Mouse (Mus musculus) hindbrain, embryonic 12.5 days (tissue): ENCODE results near the gene Sclt1. TPM values are rescaled to one million over a fixed set of nuclear protein-coding genes. Genes with fewer than 3 reads are reported as not detected.

Experiments used
- ATAC-seq: fragments of 200-750 bp; cut with Nextera tagmentation; 2 replicates; pipeline ENCODE4 v1.8.0; 2017; ENCODE audit warnings: moderate TSS enrichment; ENCODE audit not compliant: low FRiP score
- H3K27ac ChIP-seq: fragments of 300-500 bp; sonication (generic); 2 replicates; pipeline ENCODE4 v1.5.1; 2016; ENCODE audit warnings: mild to moderate bottlenecking
- H3K27me3 ChIP-seq: fragments of 300-500 bp; sonication (generic); 2 replicates; pipeline ENCODE4 v1.6.1; 2016; ENCODE audit warnings: mild to moderate bottlenecking
- H3K36me3 ChIP-seq: fragments of 300-500 bp; sonication (generic); 2 replicates; pipeline ENCODE4 v1.6.1; 2016; ENCODE audit warnings: mild to moderate bottlenecking
- H3K4me1 ChIP-seq: fragments of 300-500 bp; sonication (generic); 2 replicates; pipeline ENCODE4 v1.6.1; 2016
- H3K4me2 ChIP-seq: fragments of 300-500 bp; sonication (generic); replicated peaks from 2 replicates; pipeline ENCODE4 v1.6.1; 2016; ENCODE audit warnings: mild to moderate bottlenecking
- H3K4me3 ChIP-seq: fragments of 300-500 bp; sonication (generic); 2 replicates; pipeline ENCODE4 v1.5.1; 2016; ENCODE audit warnings: mild to moderate bottlenecking
- H3K9ac ChIP-seq: fragments of 300-500 bp; sonication (generic); 2 replicates; pipeline ENCODE4 v1.6.1; 2016; ENCODE audit warnings: mild to moderate bottlenecking, moderate library complexity
- H3K9me3 ChIP-seq: fragments of 300-500 bp; sonication (generic); replicated peaks from 2 replicates; pipeline ENCODE4 v1.6.1; 2016; ENCODE audit warnings: mild to moderate bottlenecking
- WGBS: fragments of 180-500 bp; shearing (Covaris S2); methylation state at CpG from one replicate; pipeline ENCODE4 v1.1.7; 2016; 5-methylcytosine and 5-hydroxymethylcytosine counted together
- polyA plus RNA-seq: library from polyadenylated mRNA; unstranded; fragments of >200 nt; fragmentation: Nextera tagmentation; extraction: Ambion mirVana; gene quantifications from 2 replicates; pipeline ENCODE4 v1.2.1, GENCODE M21; 2016

Sclt1 gene
- polyA plus RNA-seq, 1 experiment from 2014 or later: 30.6 TPM

- H3K9ac ChIP-seq: no peak overlapping the region
- H3K4me3 ChIP-seq: no peak overlapping the region
- no peaks in the 10 kb centered on the region for H3K9me3 ChIP-seq
- no peak overlapping the region for H3K27ac ChIP-seq
- no peaks in the 10 kb centered on the region for H3K27me3 ChIP-seq
- no peak overlapping the region for H3K4me2 ChIP-seq
- peaks cover 12% of the 10 kb centered on the region; the same call in 1 of the 2 replicates for H3K4me1 ChIP-seq
- 93% methylated on average over 14 of the region's 14 CpGs for WGBS
- ATAC-seq: no peak
- peaks cover 36% of the 10 kb centered on the region for H3K36me3 ChIP-seq
Measured at GRCm38 (mm10) chr3:41591651-41592170, 150.6 kb downstream of the Sclt1 start.

GRCm38 (mm10) chr3:41590695-41591559, 151.4 kb downstream of the Sclt1 start:
- no peak for ATAC-seq
- peaks cover 30% of the 10 kb centered on the region for H3K36me3 ChIP-seq

GRCm38 (mm10) chr3:41589988-41590387, 152.3 kb downstream of the Sclt1 start:
- WGBS: 99% methylated on average over 4 of the region's 4 CpGs

More at GRCm38 (mm10) chr3:41590695-41591559, 151.4 kb downstream of the Sclt1 start:
- no peak overlapping the region for H3K9ac ChIP-seq
- H3K4me2 ChIP-seq: no peak overlapping the region
- H3K4me3 ChIP-seq: no peak overlapping the region
- H3K27me3 ChIP-seq: no peaks in the 10 kb centered on the region
- no peak overlapping the region for H3K27ac ChIP-seq
- WGBS: 89% methylated on average over 20 of the region's 20 CpGs
- peaks cover 12% of the 10 kb centered on the region; the same call in 1 of the 2 replicates for H3K4me1 ChIP-seq
- H3K9me3 ChIP-seq: no peaks in the 10 kb centered on the region

GRCm38 (mm10) chr3:41589246-41589914, 152.9 kb downstream of the Sclt1 start:
- Histone ChIP-seq H3K27ac (no peak overlapping the region), H3K9me3 (no peaks in the 10 kb centered on the region), H3K27me3 (no peaks in the 10 kb centered on the region), H3K4me2 (no peak overlapping the region), H3K4me3 (no peak overlapping the region), H3K36me3 (peaks cover 22% of the 10 kb centered on the region), H3K4me1 (peaks cover 12% of the 10 kb centered on the region; the same call in 1 of the 2 replicates), H3K9ac (no peak overlapping the region)
- no peak for ATAC-seq
- 90% methylated on average over 19 of the region's 19 CpGs for WGBS

More at GRCm38 (mm10) chr3:41589988-41590387, 152.3 kb downstream of the Sclt1 start:
- Histone ChIP-seq H3K9me3 (no peaks in the 10 kb centered on the region), H3K4me2 (no peak overlapping the region), H3K27ac (no peak overlapping the region), H3K27me3 (no peaks in the 10 kb centered on the region), H3K9ac (no peak overlapping the region), H3K36me3 (peaks cover 27% of the 10 kb centered on the region), H3K4me1 (peaks cover 12% of the 10 kb centered on the region; the same call in 1 of the 2 replicates), H3K4me3 (no peak overlapping the region)
- ATAC-seq: no peak

- WGBS: 67% methylated on average over 8 of the region's 8 CpGs
- no peak for ATAC-seq
- no peak overlapping the region for H3K27ac ChIP-seq
- peaks cover 13% of the 10 kb centered on the region; the same call in 1 of the 2 replicates for H3K36me3 ChIP-seq
- H3K27me3 ChIP-seq: no peaks in the 10 kb centered on the region
- H3K4me3 ChIP-seq: no peak overlapping the region
- peaks cover 15% of the 10 kb centered on the region for H3K4me1 ChIP-seq
- H3K4me2 ChIP-seq: no peak overlapping the region
- H3K9ac ChIP-seq: no peak overlapping the region
- no peaks in the 10 kb centered on the region for H3K9me3 ChIP-seq
Measured at GRCm38 (mm10) chr3:41588495-41588894, 153.8 kb downstream of the Sclt1 start.

GRCm38 (mm10) chr3:41587588-41587987, 154.7 kb downstream of the Sclt1 start:
- ATAC-seq: no peak
- Histone ChIP-seq H3K27me3 (no peaks in the 10 kb centered on the region), H3K36me3 (peaks cover 13% of the 10 kb centered on the region; the same call in 1 of the 2 replicates), H3K4me1 (peaks cover 18% of the 10 kb centered on the region), H3K4me3 (no peak overlapping the region), H3K4me2 (no peak overlapping the region), H3K27ac (no peak overlapping the region), H3K9me3 (no peaks in the 10 kb centered on the region), H3K9ac (no peak overlapping the region)
- 74% methylated on average over 6 of the region's 6 CpGs for WGBS

- Histone ChIP-seq H3K9ac (no peak overlapping the region), H3K27ac (no peak overlapping the region), H3K36me3 (peaks cover 12% of the 10 kb centered on the region; the same call in 1 of the 2 replicates), H3K4me2 (no peak overlapping the region), H3K9me3 (no peaks in the 10 kb centered on the region), H3K27me3 (no peaks in the 10 kb centered on the region), H3K4me3 (no peak overlapping the region), H3K4me1 (peaks cover 20% of the 10 kb centered on the region)
- no peak for ATAC-seq
- WGBS: 84% methylated on average over 7 of the region's 7 CpGs
Measured at GRCm38 (mm10) chr3:41586917-41587316, 155.4 kb downstream of the Sclt1 start.

- H3K27ac ChIP-seq: no peak overlapping the region
- ATAC-seq: no peak
- 0 out of 2 replicates have a peak, but pooled peaks cover 8% of the 10 kb centered on the region for H3K36me3 ChIP-seq
- no peak overlapping the region for H3K4me3 ChIP-seq
- WGBS: 93% methylated on average over 6 of the region's 6 CpGs
- peaks cover 26% of the 10 kb centered on the region for H3K4me1 ChIP-seq
- no peak overlapping the region for H3K9ac ChIP-seq
- no peak overlapping the region for H3K4me2 ChIP-seq
- H3K27me3 ChIP-seq: no peaks in the 10 kb centered on the region
- no peaks in the 10 kb centered on the region for H3K9me3 ChIP-seq
Measured at GRCm38 (mm10) chr3:41586330-41586729, 156.0 kb downstream of the Sclt1 start.

GRCm38 (mm10) chr3:41585548-41585947, 156.8 kb downstream of the Sclt1 start:
- H3K4me2 ChIP-seq: no peak overlapping the region
- H3K9me3 ChIP-seq: no peaks in the 10 kb centered on the region
- 0 out of 2 replicates have a peak, but pooled peaks cover 6% of the 10 kb centered on the region for H3K36me3 ChIP-seq
- H3K4me1 ChIP-seq: peaks cover 34% of the 10 kb centered on the region
- no peak overlapping the region for H3K9ac ChIP-seq
- H3K4me3 ChIP-seq: no peak overlapping the region
- 80% methylated on average over 5 of the region's 5 CpGs for WGBS
- no peak for ATAC-seq
- no peak overlapping the region for H3K27ac ChIP-seq
- H3K27me3 ChIP-seq: no peaks in the 10 kb centered on the region

GRCm38 (mm10) chr3:41583621-41584020, 158.7 kb downstream of the Sclt1 start:
- H3K9me3 ChIP-seq: no peaks in the 10 kb centered on the region
- WGBS: 65% methylated on average over 4 of the region's 4 CpGs

GRCm38 (mm10) chr3:41583092-41583491, 159.2 kb downstream of the Sclt1 start:
- no peak overlapping the region for H3K4me2 ChIP-seq
- no peak overlapping the region for H3K27ac ChIP-seq
- H3K4me1 ChIP-seq: peaks cover 37% of the 10 kb centered on the region
- H3K4me3 ChIP-seq: no peak overlapping the region
- 91% methylated on average over 14 of the region's 14 CpGs for WGBS
- no peaks in the 10 kb centered on the region for H3K36me3 ChIP-seq
- no peaks in the 10 kb centered on the region for H3K9me3 ChIP-seq
- no peaks in the 10 kb centered on the region for H3K27me3 ChIP-seq
- ATAC-seq: no peak; the same call in 1 of the 2 replicates
- H3K9ac ChIP-seq: no peak overlapping the region

More at GRCm38 (mm10) chr3:41583621-41584020, 158.7 kb downstream of the Sclt1 start:
- Histone ChIP-seq H3K4me2 (no peak overlapping the region), H3K36me3 (no peaks in the 10 kb centered on the region), H3K4me3 (no peak overlapping the region), H3K27me3 (no peaks in the 10 kb centered on the region), H3K27ac (no peak overlapping the region), H3K4me1 (peaks cover 39% of the 10 kb centered on the region), H3K9ac (no peak overlapping the region)
- ATAC-seq: no peak

GRCm38 (mm10) chr3:41582256-41582655, 160.1 kb downstream of the Sclt1 start:
- no peak overlapping the region for H3K27ac ChIP-seq
- no peak for ATAC-seq
- no peaks in the 10 kb centered on the region for H3K27me3 ChIP-seq
- WGBS: 75% methylated on average over 7 of the region's 7 CpGs
- no peaks in the 10 kb centered on the region for H3K9me3 ChIP-seq
- H3K9ac ChIP-seq: no peak overlapping the region
- no peak overlapping the region for H3K4me3 ChIP-seq
- H3K36me3 ChIP-seq: no peaks in the 10 kb centered on the region
- peaks cover 30% of the 10 kb centered on the region for H3K4me1 ChIP-seq
- H3K4me2 ChIP-seq: no peak overlapping the region
